Mouse (Mus musculus) midbrain, embryonic 12.5 days (tissue): ENCODE data around the gene Chodl. TPM values are rescaled to one million over a fixed set of nuclear protein-coding genes. Genes with fewer than 3 reads are reported as not detected.

Experiments
- polyA plus RNA-seq: library from polyadenylated mRNA; unstranded; fragments of >200 nt; fragmentation: Nextera tagmentation; extraction: Ambion mirVana; gene quantifications from 2 replicates; pipeline ENCODE4 v1.2.1, GENCODE M21; 2016

Gene Chodl
- polyA plus RNA-seq, 1 experiment from 2014 or later, result 1.5 TPM

Other genes with a start within 250 kb of the Chodl start
- not detected in 2 replicates for gene Tmprss15, start 160.1 kb downstream of the Chodl start, polyA plus RNA-seq